Mouse (Mus musculus): ENCODE measurements around the gene Lrmp. TPM values are rescaled to one million over a fixed set of nuclear protein-coding genes. Genes with fewer than 3 reads are reported as not detected.

Gene Lrmp
- polyA plus RNA-seq, 1 experiment from 2014 or later: 0.60 TPM

DNA sequence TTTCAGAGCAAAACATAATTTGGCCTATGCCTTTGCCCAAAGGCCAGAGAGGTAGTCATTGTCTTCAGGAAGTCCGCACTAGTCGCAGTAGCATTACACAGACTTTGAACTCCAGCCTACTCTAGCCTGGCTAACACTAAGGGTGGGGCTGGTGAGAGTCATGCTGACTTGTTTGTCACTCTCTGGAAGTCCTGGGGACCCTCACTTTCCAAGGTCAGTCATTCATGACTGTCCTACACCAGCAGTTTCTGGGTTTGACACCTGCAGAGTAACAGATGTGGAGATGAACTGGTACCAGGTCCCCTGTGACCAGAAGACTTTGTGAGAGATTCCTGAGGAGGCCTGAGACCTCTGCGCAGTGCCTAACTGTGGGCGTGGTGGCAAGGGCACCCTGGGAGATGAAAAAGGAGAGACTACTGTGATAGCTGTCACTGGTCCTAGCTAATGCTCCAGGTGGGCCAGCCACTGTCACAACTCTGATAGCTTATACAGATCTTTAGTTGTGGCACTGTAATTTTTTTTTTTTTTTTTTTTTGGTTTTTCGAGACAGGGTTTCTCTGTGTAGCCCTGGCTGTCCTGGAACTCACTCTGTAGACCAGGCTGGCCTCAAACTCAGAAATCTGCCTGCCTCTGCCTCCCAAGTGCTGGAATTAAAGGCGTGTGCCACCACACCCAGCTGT is 9.2 kb upstream of the Lrmp start:
- ATAC-seq (ENCODE audit: low FRiP score): no peak
- H3K9me3 ChIP-seq (replicated peaks): no peaks in the 10 kb centered on the region
- no peak overlapping the region for H3K4me2 ChIP-seq
- H3K9ac ChIP-seq (replicated peaks): no peak overlapping the region
- no peaks in the 10 kb centered on the region for H3K4me1 ChIP-seq
- 90% methylated on average over 6 of the region's 6 CpGs for WGBS
- H3K27ac ChIP-seq (replicated peaks): no peak overlapping the region
- no peak overlapping the region for H3K4me3 ChIP-seq (replicated peaks)
- no peaks in the 10 kb centered on the region for H3K27me3 ChIP-seq (replicated peaks)
- H3K36me3 ChIP-seq: no peaks in the 10 kb centered on the region

DNA sequence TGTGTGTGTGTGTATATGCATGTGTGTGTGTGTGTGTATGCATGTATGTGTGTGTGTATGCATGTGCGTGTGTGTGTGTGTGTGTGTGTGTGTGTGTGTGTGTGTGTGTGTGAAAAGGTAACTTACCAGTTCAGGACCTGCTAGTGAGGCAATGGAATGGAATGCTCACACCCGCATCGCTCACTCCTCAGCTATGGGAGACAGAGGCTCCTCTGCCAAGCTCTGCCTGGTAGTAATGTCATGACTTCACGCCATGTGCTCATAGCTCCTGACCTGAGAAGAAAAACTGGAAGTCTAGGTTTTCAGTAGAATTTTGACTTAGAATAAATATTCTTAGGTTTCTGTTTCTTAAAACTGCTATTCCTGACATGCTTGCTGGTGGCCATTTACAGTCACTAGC is 4.7 kb upstream of the Lrmp start:
- no peak overlapping the region for H3K9ac ChIP-seq (replicated peaks)
- WGBS: 87% methylated on average over 4 of the region's 4 CpGs
- H3K4me2 ChIP-seq: no peak overlapping the region
- no peak overlapping the region for H3K4me3 ChIP-seq (replicated peaks)
- H3K27me3 ChIP-seq (replicated peaks): no peaks in the 10 kb centered on the region
- no peak overlapping the region for H3K27ac ChIP-seq (replicated peaks)
- ATAC-seq (ENCODE audit: low FRiP score): no peak
- H3K4me1 ChIP-seq: no peaks in the 10 kb centered on the region
- H3K36me3 ChIP-seq: no peaks in the 10 kb centered on the region
- no peaks in the 10 kb centered on the region for H3K9me3 ChIP-seq (replicated peaks)

DNA sequence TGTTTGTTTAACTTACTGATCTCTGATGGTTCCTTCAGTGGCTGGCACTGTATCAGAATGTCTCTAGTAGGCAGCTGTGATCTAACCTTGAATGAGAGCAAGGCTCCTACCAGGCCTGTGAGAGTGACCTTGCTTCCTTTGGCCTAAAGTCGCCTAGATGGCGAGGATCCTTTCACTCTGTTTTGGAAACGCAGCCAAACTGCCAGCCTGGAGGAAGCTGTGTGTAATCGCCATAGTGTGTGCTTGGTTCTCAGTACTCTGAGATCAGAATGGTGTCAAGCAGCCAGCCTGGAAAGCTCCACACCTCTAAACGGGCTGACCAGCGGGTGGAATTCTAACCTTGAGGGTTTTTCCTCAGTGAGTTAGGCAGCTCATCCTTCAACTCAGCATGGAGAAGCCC is 2.6 kb upstream of the Lrmp start:
- no peak overlapping the region for H3K9ac ChIP-seq (replicated peaks)
- peaks cover 11% of the 10 kb centered on the region for H3K4me1 ChIP-seq
- no peaks in the 10 kb centered on the region for H3K27me3 ChIP-seq (replicated peaks)
- H3K4me3 ChIP-seq (replicated peaks): no peak overlapping the region
- ATAC-seq (ENCODE audit: low FRiP score): no peak
- H3K36me3 ChIP-seq: no peaks in the 10 kb centered on the region
- 69% methylated on average over 6 of the region's 6 CpGs for WGBS
- no peaks in the 10 kb centered on the region for H3K9me3 ChIP-seq (replicated peaks)
- no peak overlapping the region for H3K4me2 ChIP-seq
- no peak overlapping the region for H3K27ac ChIP-seq (replicated peaks)

DNA sequence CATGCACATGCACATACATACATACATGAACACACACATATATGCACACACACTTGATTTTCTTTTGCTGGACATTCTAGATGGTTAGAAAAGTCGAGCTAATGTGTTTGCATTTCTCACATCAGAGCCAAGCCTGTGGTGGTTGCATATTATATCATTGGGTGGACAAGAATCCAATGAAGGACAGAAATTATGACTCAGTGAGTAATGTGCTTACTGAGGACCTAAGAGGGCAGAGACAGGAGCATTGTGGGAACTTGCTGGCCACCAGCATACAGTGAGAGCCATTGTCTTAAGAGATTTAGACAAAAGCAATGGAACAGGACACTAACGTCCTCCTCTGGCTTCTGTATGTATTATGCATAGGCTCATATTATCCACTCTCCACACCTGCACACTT is 892 bp upstream of the Lrmp start:
- Histone ChIP-seq H3K27ac (replicated peaks) (no peak overlapping the region), H3K4me2 (no peak overlapping the region), H3K4me3 (replicated peaks) (no peak overlapping the region), H3K27me3 (replicated peaks) (no peaks in the 10 kb centered on the region), H3K9me3 (replicated peaks) (no peaks in the 10 kb centered on the region), H3K9ac (replicated peaks) (no peak overlapping the region), H3K4me1 (peaks cover 11% of the 10 kb centered on the region), H3K36me3 (no peaks in the 10 kb centered on the region)
- ATAC-seq (ENCODE audit: low FRiP score): no peak
- 68% methylated on average over 2 of the region's 2 CpGs for WGBS

DNA sequence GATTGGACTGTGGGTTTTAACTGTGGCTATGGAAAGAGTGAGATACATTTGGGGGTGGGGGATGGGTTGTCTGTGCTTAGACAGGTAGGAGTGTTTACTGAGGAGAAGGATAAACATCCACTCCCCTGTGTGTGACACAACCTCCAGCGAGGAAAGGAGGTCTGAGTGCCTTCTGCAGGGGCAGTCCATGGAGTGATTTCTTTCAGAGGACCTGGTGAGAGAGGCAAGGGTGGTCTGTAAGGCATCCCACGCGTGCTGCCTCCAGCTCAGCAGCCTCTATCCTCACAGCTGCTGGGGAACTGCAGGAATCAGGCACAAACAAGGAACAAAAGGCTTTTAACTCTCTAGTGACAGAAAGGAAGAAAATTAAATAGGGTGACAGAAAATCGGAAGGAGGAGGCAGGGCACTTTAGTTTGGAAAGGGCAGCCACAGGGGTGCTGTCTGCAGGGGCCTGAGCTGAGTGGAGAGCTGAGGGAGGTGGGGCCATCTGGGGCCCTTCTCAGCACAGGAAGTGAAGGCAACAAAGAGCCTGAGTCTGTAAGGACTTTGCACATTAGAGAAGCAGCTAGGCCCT is 732 bp downstream of the Lrmp start:
- Histone ChIP-seq H3K27me3 (replicated peaks) (no peaks in the 10 kb centered on the region), H3K9me3 (replicated peaks) (no peaks in the 10 kb centered on the region), H3K4me2 (no peak overlapping the region), H3K4me1 (peaks cover 11% of the 10 kb centered on the region), H3K4me3 (replicated peaks) (no peak overlapping the region), H3K36me3 (no peaks in the 10 kb centered on the region), H3K27ac (replicated peaks) (no peak overlapping the region), H3K9ac (replicated peaks) (no peak overlapping the region)
- 4% methylated on average over 4 of the region's 4 CpGs for WGBS
- ATAC-seq (ENCODE audit: low FRiP score): peak; percentile 35; the same call in 1 of the 2 replicates

DNA sequence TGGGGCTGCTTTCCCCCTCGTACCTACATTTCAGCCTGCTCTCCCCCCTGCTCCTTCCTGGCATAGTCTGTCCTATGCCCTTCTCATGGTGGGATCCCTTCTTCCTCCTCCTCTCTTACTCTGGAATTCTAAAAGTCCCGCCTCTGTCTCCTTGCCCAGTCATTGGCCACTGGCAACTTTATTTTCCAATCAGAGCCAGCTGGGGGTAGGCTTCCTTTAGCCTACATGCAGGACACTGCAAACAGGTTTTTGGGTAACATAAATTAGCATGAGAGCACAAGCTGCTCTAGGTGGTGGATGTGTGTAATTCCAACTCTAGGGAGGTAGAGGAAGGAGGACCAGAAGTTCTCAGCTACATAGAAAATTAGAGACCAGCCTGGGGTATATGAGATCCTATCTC is 4.6 kb downstream of the Lrmp start:
- Histone ChIP-seq H3K4me1 (peaks cover 14% of the 10 kb centered on the region), H3K9ac (replicated peaks) (no peak overlapping the region), H3K4me3 (replicated peaks) (no peak overlapping the region), H3K4me2 (no peak overlapping the region), H3K9me3 (replicated peaks) (no peaks in the 10 kb centered on the region), H3K27ac (replicated peaks) (no peak overlapping the region), H3K36me3 (no peaks in the 10 kb centered on the region), H3K27me3 (replicated peaks) (no peaks in the 10 kb centered on the region)
- WGBS: 87% methylated on average over 2 of the region's 2 CpGs
- ATAC-seq (ENCODE audit: low FRiP score): no peak

DNA sequence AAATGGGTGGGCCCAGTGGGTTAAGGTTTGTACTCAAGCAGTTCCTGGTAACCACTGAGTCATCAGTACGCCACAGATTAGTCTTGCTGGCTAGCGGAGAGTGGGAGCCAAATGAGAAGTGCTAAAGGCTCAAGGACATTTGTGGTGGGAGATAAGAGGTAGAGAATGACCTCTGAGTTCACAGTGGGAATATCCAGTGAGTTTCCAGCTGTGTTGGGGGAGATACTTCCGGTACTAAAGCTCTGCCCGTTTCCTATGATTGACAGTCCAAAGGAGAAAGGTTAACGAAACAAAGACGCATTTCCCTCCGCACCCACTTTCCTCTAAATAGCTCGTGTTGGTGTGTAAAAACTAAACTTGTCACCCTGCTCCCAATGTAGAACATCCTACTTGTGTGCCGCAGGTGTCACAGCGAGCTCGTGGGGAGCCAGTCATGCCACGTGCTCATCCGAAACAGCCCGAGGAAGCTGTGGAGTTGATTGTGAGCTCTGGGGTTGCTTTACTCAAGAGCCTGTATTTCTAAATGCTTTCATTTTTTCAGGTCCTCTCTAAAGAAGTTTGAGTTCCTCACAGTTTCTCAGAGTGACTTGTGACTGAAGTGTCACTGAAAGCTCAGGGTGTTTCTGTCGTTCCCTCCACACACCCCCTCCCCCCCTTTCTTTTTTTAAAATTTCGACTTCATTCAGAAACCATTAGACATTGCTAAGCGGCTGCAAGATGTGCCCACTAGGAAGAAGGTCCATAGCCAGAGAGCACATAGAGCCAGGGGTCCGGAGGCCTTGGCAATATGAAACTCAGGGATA is 5.5 kb downstream of the Lrmp start:
- Histone ChIP-seq H3K4me1 (peaks cover 17% of the 10 kb centered on the region), H3K36me3 (no peaks in the 10 kb centered on the region), H3K4me2 (no peak overlapping the region), H3K27ac (replicated peaks) (no peak overlapping the region), H3K9me3 (replicated peaks) (no peaks in the 10 kb centered on the region), H3K27me3 (replicated peaks) (no peaks in the 10 kb centered on the region), H3K4me3 (replicated peaks) (no peak overlapping the region), H3K9ac (replicated peaks) (no peak overlapping the region)
- ATAC-seq (ENCODE audit: low FRiP score): no peak
- WGBS: 62% methylated on average over 18 of the region's 18 CpGs

DNA sequence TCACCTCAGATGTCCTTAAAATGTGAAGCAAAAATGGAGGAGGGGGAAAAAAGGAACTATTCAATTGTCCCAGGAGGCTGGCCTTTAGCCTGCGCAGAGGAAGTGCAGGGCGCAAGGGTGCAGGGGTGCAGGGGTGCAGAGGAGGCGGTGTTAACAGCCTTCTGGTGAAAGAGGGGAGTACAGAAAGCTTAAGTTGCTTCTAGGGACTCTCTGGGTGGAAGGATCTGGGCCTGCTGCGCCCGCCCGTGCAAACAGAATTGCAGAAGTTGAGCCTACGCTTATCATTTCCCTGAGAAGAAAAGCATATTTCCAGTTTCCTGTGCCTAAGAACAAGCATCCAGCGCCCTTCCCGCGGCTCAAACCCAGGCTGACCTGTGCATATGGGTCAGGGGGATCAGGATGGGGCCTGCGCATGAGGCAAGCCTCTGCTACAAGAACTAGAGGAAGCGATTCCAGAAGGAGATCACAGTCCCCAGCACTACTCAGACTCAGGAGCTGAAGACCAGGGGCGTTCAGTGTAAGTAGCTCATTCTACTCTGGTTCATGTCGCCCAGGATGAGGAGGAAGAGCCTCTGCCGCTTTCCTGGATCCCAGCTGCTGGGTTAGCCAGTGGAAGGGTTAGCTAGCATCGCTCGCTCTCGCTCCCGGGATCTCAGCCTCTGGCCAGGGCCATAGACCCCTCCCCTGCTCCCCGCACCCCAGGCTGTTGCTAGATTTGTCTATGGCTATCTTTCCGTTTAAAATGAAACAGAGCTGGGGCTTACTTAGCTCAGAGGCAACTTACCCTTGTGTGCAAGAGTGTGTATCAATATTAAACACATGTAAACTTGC is 6.4 kb downstream of the Lrmp start:
- no peak overlapping the region for H3K4me3 ChIP-seq (replicated peaks)
- H3K4me1 ChIP-seq: peaks cover 8% of the 10 kb centered on the region; the same call in 1 of the 2 replicates
- H3K4me2 ChIP-seq: no peak overlapping the region
- no peak overlapping the region for H3K9ac ChIP-seq (replicated peaks)
- 58% methylated on average over 21 of the region's 21 CpGs for WGBS
- H3K36me3 ChIP-seq: no peaks in the 10 kb centered on the region
- no peaks in the 10 kb centered on the region for H3K9me3 ChIP-seq (replicated peaks)
- H3K27ac ChIP-seq (replicated peaks): no peak overlapping the region
- no peaks in the 10 kb centered on the region for H3K27me3 ChIP-seq (replicated peaks)
- ATAC-seq (ENCODE audit: low FRiP score): no peak

DNA sequence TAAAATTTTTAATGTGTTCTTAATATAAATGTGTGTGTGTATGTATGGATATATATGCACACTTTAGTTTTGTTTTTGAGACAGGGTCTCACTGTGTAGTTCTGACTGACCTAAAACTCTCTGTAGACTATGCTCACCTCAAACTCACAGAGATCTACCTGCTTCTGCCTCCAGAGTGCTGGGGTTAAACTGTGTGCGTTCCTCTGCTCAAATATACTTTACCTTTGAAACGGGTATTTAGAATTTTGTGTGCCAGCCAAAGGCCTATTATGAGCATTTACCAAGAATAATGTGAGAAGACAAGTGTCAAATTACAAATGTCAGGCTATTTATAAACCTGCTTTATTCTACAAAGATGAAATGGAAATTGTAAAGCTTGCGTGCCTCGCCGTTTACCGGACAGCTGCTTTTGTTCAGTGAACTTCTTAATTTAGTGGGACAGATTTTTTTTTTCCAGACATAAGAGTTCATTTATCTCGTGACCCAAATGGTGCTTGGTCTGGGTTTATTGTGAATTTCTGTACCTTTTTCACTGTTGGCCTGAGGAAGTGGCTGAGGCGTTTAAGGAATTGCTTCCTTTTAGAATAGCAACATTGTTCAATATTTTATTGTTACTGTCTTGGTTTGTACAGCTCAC is 7.1 kb downstream of the Lrmp start:
- no peaks in the 10 kb centered on the region for H3K36me3 ChIP-seq
- no peak for ATAC-seq (ENCODE audit: low FRiP score)
- WGBS: 38% methylated on average over 8 of the region's 8 CpGs
- no peaks in the 10 kb centered on the region for H3K27me3 ChIP-seq (replicated peaks)
- H3K9me3 ChIP-seq (replicated peaks): no peaks in the 10 kb centered on the region
- H3K4me1 ChIP-seq: peaks cover 6% of the 10 kb centered on the region; the same call in 1 of the 2 replicates
- no peak overlapping the region for H3K4me2 ChIP-seq
- H3K9ac ChIP-seq (replicated peaks): no peak overlapping the region
- no peak overlapping the region for H3K27ac ChIP-seq (replicated peaks)
- no peak overlapping the region for H3K4me3 ChIP-seq (replicated peaks)

DNA sequence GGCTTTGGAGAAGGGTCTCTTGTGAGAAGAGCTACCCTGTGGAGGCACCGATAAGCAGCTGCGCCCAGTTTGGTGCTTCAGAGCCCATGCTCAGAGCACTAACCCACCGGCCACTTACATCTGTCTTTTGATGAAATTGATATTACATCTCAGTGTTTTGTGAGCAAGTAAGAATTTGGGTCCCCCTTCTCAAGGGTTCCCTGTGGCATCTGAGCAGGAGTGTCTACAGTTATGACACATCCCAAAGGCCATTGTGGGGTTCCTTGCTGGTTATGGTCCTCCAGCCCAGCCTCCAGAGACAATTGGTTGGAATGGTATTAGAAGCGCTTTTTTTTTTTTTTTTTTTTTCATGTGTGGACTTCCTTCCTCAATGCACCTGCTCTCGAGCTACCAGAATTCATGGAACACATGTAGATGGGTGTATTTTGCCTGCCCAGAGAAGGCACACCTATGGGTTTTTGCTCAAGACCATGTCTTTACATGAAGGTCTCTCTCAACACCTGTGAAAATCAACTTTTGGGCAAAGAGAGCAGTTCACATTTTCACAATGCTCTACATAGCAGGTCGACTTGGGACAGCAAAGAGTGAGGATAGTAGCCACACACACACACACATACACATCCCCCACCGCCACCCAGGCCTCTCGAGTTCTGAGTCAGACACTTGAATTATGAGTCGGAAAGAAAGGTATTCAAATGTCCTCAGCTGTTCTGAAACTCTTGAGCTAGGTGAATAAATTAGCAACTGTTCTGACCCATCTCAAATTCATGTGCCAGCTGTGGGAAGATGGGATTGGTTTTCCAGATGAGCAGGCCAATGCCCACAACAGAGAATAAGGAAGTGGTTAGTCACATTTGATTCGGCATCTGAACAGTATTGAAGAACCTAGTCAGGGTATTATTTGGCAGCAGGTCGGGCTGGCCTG is 7.9 kb downstream of the Lrmp start:
- no peak for ATAC-seq (ENCODE audit: low FRiP score)
- Histone ChIP-seq H3K4me1 (peaks cover 6% of the 10 kb centered on the region; the same call in 1 of the 2 replicates), H3K4me3 (replicated peaks) (no peak overlapping the region), H3K9me3 (replicated peaks) (no peaks in the 10 kb centered on the region), H3K36me3 (no peaks in the 10 kb centered on the region), H3K27me3 (replicated peaks) (no peaks in the 10 kb centered on the region), H3K4me2 (no peak overlapping the region), H3K9ac (replicated peaks) (no peak overlapping the region), H3K27ac (replicated peaks) (no peak overlapping the region)
- 72% methylated on average over 11 of the region's 11 CpGs for WGBS
